Mouse (Mus musculus) heart, embryonic 14.5 days (tissue): Measurements from ENCODE around the gene Foxf2. TPM values are rescaled to one million over a fixed set of nuclear protein-coding genes. Genes with fewer than 3 reads are reported as not detected.

Source experiments
- ATAC-seq: fragments of 200-750 bp; cut with Nextera tagmentation; 2 replicates; pipeline ENCODE4 v1.8.0; 2017; ENCODE audit warnings: low read depth, moderate TSS enrichment; ENCODE audit not compliant: insufficient number of reproducible peaks, insufficient read depth, low FRiP score
- H3K27ac ChIP-seq, 2 experiments: fragments of 200-500 bp in 1 of 2; fragments of 300-500 bp in 1 of 2; sonication (generic) in 1 of 2; replicated peaks in 1 of 2; 2 replicates each; pipeline ENCODE4 v1.5.1; 2012 to 2014; ENCODE audit warnings: low read depth in 2 of 2, low read length in 2 of 2, control low read depth in 1 of 2, mild to moderate bottlenecking in 1 of 2, mixed read lengths in 1 of 2; ENCODE audit not compliant: control insufficient read depth in 1 of 2, insufficient read depth in 1 of 2
- H3K27me3 ChIP-seq: fragments of 300-500 bp; sonication (generic); 2 replicates; pipeline ENCODE4 v1.6.1; 2014; ENCODE audit warnings: mild to moderate bottlenecking, low read length, control low read depth; ENCODE audit not compliant: control insufficient read depth, insufficient read depth
- H3K36me3 ChIP-seq: fragments of 300-500 bp; sonication (generic); 2 replicates; pipeline ENCODE4 v1.6.1; 2014; ENCODE audit warnings: mild to moderate bottlenecking, control low read depth, low read length, mixed read lengths; ENCODE audit not compliant: control insufficient read depth, insufficient read depth
- H3K4me1 ChIP-seq, 2 experiments: fragments of 200-500 bp in 1 of 2; fragments of 300-500 bp in 1 of 2; sonication (generic) in 1 of 2; 2 replicates each; pipeline ENCODE4 v1.6.1; 2012 to 2014; ENCODE audit warnings: low read length in 2 of 2, control low read depth in 1 of 2, mixed read lengths in 1 of 2; ENCODE audit not compliant: control insufficient read depth in 2 of 2, insufficient read depth in 2 of 2
- H3K4me2 ChIP-seq: fragments of 300-500 bp; sonication (generic); 2 replicates; pipeline ENCODE4 v1.6.1; 2014; ENCODE audit warnings: mild to moderate bottlenecking, low read length
- H3K4me3 ChIP-seq, 2 experiments: fragments of 200-500 bp in 1 of 2; fragments of 300-500 bp in 1 of 2; sonication (generic) in 1 of 2; 2 replicates each; pipeline ENCODE4 v1.5.1; 2012 to 2014; ENCODE audit warnings: low read length in 2 of 2, mild to moderate bottlenecking in 2 of 2, control low read depth in 1 of 2, low read depth in 1 of 2, moderate library complexity in 1 of 2; ENCODE audit not compliant: control insufficient read depth in 1 of 2, insufficient read depth in 1 of 2
- H3K9ac ChIP-seq: fragments of 300-500 bp; sonication (generic); 2 replicates; pipeline ENCODE4 v1.6.1; 2014; ENCODE audit warnings: mild to moderate bottlenecking, low read length
- H3K9me3 ChIP-seq: fragments of 300-500 bp; sonication (generic); 2 replicates; pipeline ENCODE4 v1.6.1; 2016; ENCODE audit warnings: low read length, control low read depth; ENCODE audit not compliant: control insufficient read depth
- WGBS: fragments of 180-500 bp; shearing (Covaris S2); extraction: QIAGEN DNeasy Blood & Tissue Kit; methylation state at CpG from one replicate; pipeline ENCODE4 v1.1.7; 2014; 5-methylcytosine and 5-hydroxymethylcytosine counted together
- polyA plus RNA-seq: library from polyadenylated mRNA; unstranded; fragments of >200 nt; fragmentation: Nextera tagmentation; extraction: Ambion mirVana; gene quantifications from 2 replicates; pipeline ENCODE4 v1.2.1, GENCODE M21; 2014

Gene Foxf2
- polyA plus RNA-seq, 1 experiment from 2014 or later = 0.11 TPM

DNA sequence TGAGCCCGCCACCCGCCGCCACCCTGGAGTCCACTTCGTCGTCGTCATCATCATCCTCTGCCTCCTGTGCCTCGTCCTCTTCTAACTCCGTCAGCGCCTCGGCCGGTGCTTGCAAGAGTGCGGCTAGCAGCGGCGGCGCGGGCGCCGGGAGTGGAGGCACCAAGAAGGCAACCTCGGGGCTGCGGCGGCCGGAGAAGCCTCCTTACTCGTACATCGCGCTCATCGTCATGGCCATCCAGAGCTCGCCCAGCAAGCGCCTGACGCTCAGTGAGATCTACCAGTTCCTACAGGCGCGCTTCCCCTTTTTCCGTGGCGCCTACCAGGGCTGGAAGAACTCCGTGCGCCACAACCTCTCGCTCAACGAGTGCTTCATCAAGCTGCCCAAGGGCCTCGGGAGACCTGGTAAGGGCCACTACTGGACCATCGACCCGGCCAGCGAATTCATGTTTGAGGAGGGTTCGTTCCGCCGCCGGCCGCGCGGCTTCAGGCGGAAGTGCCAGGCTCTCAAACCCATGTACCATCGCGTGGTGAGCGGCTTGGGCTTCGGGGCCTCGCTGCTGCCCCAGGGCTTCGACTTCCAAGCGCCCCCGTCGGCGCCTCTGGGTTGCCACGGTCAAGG lies 676 bp downstream of the Foxf2 start:
- H3K9ac ChIP-seq = peak overlapping the region; percentile 50
- WGBS = under 1% methylated on average over 57 of the region's 60 CpGs
- H3K4me2 ChIP-seq = peak overlapping the region; percentile 92
- H3K4me1 ChIP-seq = peaks cover 11 to 32% of the 10 kb centered on the region in 2 experiments; a peak in 3 of 4 replicates
- H3K4me3 ChIP-seq = peak overlapping the region; percentile 36 to 51
- no peak for ATAC-seq
- H3K27ac ChIP-seq = no peak overlapping the region
- peaks cover 100% of the 10 kb centered on the region for H3K27me3 ChIP-seq
- no peaks in the 10 kb centered on the region for H3K36me3 ChIP-seq
- no peaks in the 10 kb centered on the region for H3K9me3 ChIP-seq

DNA sequence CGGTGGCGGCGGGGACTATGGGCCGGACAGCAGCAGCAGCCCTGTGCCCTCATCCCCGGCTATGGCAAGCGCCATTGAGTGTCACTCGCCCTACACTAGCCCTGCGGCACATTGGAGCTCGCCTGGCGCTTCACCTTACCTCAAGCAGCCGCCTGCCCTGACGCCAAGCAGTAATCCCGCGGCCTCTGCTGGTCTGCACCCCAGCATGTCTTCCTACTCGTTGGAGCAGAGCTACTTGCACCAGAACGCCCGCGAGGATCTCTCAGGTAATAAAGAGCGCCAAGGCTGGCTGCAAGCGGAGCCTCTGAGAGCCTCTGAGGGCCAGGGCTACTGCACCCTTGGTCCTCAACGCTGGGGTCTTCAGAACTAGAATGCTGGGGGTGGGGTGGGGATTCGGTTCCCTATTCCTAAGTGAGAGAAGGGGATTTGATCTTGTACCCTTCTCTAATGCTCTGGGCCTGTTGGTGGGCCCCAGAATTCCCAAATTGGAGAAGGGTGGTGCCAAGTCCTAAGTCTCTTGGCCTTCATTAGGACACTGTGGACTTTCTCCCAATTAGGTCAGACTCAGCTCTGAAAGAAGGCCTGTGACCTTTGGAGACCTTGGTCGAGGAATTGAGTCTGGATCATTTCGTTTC lies 1.5 kb downstream of the Foxf2 start:
- Histone ChIP-seq H3K4me2 (peak overlapping the region; percentile 92), H3K27ac (no peak overlapping the region), H3K27me3 (peaks cover 100% of the 10 kb centered on the region), H3K4me3 (peak overlapping the region in 1 of 2 experiments; percentile 51; a peak in 3 of 4 replicates), H3K36me3 (no peaks in the 10 kb centered on the region), H3K9ac (no peak overlapping the region), H3K4me1 (peaks cover 11 to 32% of the 10 kb centered on the region in 2 experiments; a peak in 3 of 4 replicates), H3K9me3 (no peaks in the 10 kb centered on the region)
- WGBS = under 1% methylated on average over 19 of the region's 24 CpGs
- no peak for ATAC-seq

DNA sequence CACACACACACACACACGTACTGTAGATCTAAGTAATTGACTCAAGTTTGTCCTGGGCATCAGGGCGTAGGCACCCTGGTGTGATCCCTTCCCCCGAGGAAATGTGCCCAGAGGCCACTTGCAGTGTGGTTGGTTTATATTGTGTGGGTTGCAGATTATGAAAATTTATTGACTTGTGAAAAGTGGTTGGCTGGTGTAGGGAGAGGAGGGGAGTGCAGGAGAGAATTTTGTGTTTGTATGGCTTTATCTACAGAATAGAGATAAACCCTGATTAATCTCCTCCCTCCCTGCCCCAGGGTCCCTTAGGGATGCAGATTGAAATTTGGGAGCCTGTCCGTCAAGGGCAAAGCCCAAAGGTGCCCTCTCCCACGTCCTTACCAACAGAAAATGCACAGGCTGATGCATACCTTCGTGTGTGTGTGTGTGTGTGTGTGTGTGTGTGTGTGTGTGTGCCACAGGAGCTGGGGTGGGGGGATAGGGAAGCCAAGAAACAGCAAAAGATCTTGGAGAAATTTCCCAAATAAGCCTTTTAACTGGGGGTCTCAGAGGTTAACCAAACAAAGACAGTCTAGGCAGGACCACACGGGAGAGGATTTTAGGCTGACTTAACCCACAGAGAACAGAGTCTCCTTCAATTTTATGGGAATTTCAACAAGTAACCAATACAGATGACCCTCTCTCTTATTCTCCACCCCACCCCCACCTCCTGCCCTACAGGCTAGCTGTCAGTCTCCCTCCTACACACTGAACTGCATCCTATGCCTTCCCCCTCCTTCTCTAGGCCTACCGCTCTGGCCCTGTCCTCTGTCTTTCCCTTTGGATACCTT lies 2.5 kb downstream of the Foxf2 start:
- Histone ChIP-seq H3K4me3 (no peak overlapping the region), H3K9me3 (no peaks in the 10 kb centered on the region), H3K4me1 (peaks cover 11 to 32% of the 10 kb centered on the region in 2 experiments; a peak in 3 of 4 replicates), H3K4me2 (no peak overlapping the region), H3K36me3 (no peaks in the 10 kb centered on the region), H3K27ac (no peak overlapping the region), H3K9ac (no peak overlapping the region), H3K27me3 (peaks cover 97% of the 10 kb centered on the region)
- WGBS = 16% methylated on average over 8 of the region's 8 CpGs
- ATAC-seq = no peak

DNA sequence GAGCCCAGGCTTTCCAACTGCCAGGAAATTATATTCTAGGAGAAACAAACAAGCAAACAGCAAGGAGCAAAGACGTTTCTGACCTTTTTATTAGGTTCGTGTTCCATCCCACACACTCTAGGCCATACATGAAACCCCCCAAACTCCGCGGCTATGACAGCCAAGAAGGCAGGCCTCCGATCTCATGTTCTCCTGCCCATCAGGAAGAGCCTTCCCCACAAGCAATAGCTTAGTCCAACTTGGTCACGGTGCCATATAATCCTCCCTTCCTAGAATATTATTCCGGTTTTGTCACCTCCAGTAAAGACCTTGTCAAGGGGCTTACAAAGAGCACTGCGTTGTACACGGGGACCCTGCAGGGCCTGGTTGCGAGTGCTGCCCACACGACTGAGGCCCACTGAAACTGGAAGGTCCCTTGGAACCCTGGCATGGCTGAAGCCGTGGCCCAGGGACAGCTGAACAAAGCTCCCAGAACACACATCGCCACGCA lies 3.1 kb downstream of the Foxf2 start:
- H3K36me3 ChIP-seq = no peaks in the 10 kb centered on the region
- H3K4me2 ChIP-seq = peak overlapping the region; percentile 72
- peaks cover 97% of the 10 kb centered on the region for H3K27me3 ChIP-seq
- no peak overlapping the region for H3K9ac ChIP-seq
- H3K4me3 ChIP-seq = peak overlapping the region; percentile 49 to 51
- H3K4me1 ChIP-seq = peaks cover 11 to 32% of the 10 kb centered on the region in 2 experiments; a peak in 3 of 4 replicates
- no peaks in the 10 kb centered on the region for H3K9me3 ChIP-seq
- H3K27ac ChIP-seq = no peak overlapping the region
- no peak for ATAC-seq
- WGBS = 12% methylated on average over 14 of the region's 14 CpGs

DNA sequence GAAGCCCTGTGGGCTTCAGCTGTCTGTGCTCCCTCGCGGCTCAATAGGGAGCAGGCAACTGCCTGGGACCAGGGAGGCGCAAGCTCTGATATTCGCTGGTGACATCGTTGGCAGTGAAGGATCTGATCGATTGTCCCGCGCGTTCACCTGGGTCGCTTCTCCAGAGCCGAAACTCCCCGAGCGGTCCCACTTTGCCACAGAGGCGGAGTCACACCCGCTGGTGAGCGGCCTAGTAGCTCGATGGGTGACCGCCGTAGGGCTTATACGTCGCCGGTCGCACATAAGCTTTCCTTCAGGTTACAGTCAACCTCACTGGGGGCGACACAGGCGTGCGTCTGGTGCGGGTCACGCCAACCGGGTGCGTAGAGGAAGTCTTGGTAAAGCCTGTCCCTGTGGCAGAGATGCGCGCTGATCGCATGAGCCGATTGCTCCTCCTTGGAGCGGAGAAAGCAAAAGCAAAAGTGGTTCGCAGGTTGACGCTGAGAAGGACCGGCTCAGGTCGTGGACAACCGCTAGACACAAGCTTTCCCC lies 3.8 kb downstream of the Foxf2 start:
- no peak overlapping the region for H3K27ac ChIP-seq
- WGBS = under 1% methylated on average over 40 of the region's 40 CpGs

DNA sequence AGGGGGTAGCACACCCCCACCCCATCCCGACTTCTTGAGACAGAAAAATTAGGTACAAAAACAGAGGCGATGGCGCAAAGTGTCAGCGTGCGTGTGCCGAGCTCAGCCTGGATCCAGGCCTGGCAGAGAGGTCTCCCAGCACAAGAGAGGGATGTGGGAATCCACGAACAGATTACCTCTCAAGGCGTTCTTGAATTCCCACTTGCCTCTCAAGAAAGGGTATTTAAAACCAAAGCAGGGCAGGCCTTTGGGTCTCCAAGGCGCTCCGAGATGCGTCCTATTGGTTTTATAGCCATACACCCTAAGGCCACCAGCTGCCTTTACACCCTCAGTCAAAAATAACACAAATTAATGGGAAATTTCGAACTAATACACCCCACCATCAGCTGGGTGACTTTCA lies 4.4 kb downstream of the Foxf2 start:
- Histone ChIP-seq H3K4me3 (peak overlapping the region in 1 of 2 experiments; percentile 49; a peak in 2 of 4 replicates), H3K9ac (no peak overlapping the region), H3K4me1 (peaks cover 11 to 27% of the 10 kb centered on the region in 2 experiments; a peak in 3 of 4 replicates), H3K27me3 (peaks cover 86% of the 10 kb centered on the region), H3K4me2 (peak overlapping the region; percentile 72), H3K27ac (no peak overlapping the region), H3K36me3 (no peaks in the 10 kb centered on the region), H3K9me3 (no peaks in the 10 kb centered on the region)
- WGBS = 17% methylated on average over 12 of the region's 12 CpGs
- ATAC-seq = no peak

More for the DNA sequence above, 3.8 kb downstream of the Foxf2 start:
- no peak for ATAC-seq
- H3K27me3 ChIP-seq = peaks cover 92% of the 10 kb centered on the region
- peak overlapping the region; percentile 31; the same call in 1 of the 2 replicates for H3K9ac ChIP-seq
- H3K4me1 ChIP-seq = peaks cover 11 to 32% of the 10 kb centered on the region in 2 experiments; a peak in 3 of 4 replicates
- H3K9me3 ChIP-seq = no peaks in the 10 kb centered on the region
- peak overlapping the region; percentile 72 for H3K4me2 ChIP-seq
- H3K4me3 ChIP-seq = peak overlapping the region; percentile 49 to 51
- H3K36me3 ChIP-seq = no peaks in the 10 kb centered on the region

DNA sequence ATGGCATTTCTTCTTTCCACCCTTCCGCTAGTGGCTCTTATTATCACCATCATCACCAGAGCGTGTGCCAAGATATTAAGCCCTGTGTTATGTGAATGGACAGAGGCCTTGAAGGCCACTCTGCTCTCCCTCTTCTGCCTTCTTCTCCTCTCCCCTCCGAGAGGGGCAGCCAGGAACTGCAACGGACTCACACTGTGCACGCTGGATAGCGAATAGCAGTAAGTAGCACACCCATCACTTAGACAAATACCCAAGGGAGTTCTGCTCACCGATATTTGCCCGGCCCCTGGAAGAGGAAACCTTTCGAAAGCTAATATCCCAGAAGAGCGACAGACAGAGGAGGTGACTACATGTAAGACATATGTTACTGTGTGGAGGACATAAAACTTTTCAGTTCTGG lies 4.9 kb downstream of the Foxf2 start:
- Histone ChIP-seq H3K9ac (no peak overlapping the region), H3K4me3 (no peak overlapping the region)

More for the DNA sequence above, 4.9 kb downstream of the Foxf2 start:
- WGBS = 12% methylated on average over 10 of the region's 10 CpGs
- Histone ChIP-seq H3K4me1 (peaks cover 11 to 22% of the 10 kb centered on the region in 2 experiments; a peak in 3 of 4 replicates), H3K27me3 (peaks cover 81% of the 10 kb centered on the region), H3K27ac (no peak overlapping the region), H3K9me3 (no peaks in the 10 kb centered on the region), H3K36me3 (no peaks in the 10 kb centered on the region), H3K4me2 (no peak overlapping the region)
- ATAC-seq = no peak
